Mouse (Mus musculus): Measurements from ENCODE around the gene Slc7a4. TPM values are rescaled to one million over a fixed set of nuclear protein-coding genes. Genes with fewer than 3 reads are reported as not detected.
"Not testable (repeated sequence)": the region's sequence is repeated elsewhere in the genome, so short reads cannot be mapped to it uniquely, and the experiment has no call there.

The Slc7a4 gene
- total RNA-seq, 2 experiments from 2014 or later, result 48.1 to 53.6 TPM

GRCm38 (mm10) chr16:17564221-17564620 is 18.8 kb downstream of the Slc7a4 start:
- no peak for DNase-seq
- intact Hi-C loops (cut with DNase I), result no loop called here

GRCm38 (mm10) chr16:17563580-17563979 is 19.4 kb downstream of the Slc7a4 start:
- intact Hi-C loops (cut with DNase I), result no loop called here
- DNase-seq, result no peak

GRCm38 (mm10) chr16:17561751-17562208 is 21.2 kb downstream of the Slc7a4 start, which contains the start of gene P2rx6:
Gene P2rx6 (plus strand): TSS chr16:17561885.
- intact Hi-C loops (cut with DNase I), result no loop called here
- DNase-seq, result peak; percentile 71

GRCm38 (mm10) chr16:17561128-17561750 is 21.8 kb downstream of the Slc7a4 start, which contains the start of gene Lrrc74b:
Gene Lrrc74b (minus strand): TSS chr16:17561247.
- DNase-seq, result peak; percentile 73
- intact Hi-C loops (cut with DNase I), result no loop called here

- intact Hi-C loops (cut with DNase I), result loop anchor here (5.0 kb wide), 1 partner anchor 58 kb away; the partner anchor contains the start of gene Smpd4
- no peak for DNase-seq
Observed at GRCm38 (mm10) chr16:17559396-17560027, 23.5 kb downstream of the Slc7a4 start.

GRCm38 (mm10) chr16:17558811-17559210 is 24.2 kb downstream of the Slc7a4 start:
- DNase-seq, result no peak
- intact Hi-C loops (cut with DNase I), result loop anchor here (5.0 kb wide), 1 partner anchor 58 kb away; the partner anchor contains the start of gene Smpd4

- intact Hi-C loops (cut with DNase I), result loop anchor here (5.0 kb wide), 1 partner anchor 59 kb away; the partner anchor contains the start of gene Smpd4
Observed at GRCm38 (mm10) chr16:17557947-17558480, 25.0 kb downstream of the Slc7a4 start.

GRCm38 (mm10) chr16:17556907-17557306 is 26.1 kb downstream of the Slc7a4 start:
- no peak for DNase-seq
- intact Hi-C loops (cut with DNase I), result loop anchor here (5.0 kb wide), 1 partner anchor 60 kb away; the partner anchor contains the start of gene Smpd4

More at GRCm38 (mm10) chr16:17557947-17558480, 25.0 kb downstream of the Slc7a4 start:
- peak; percentile 73 for DNase-seq

GRCm38 (mm10) chr16:17556180-17556579 is 26.8 kb downstream of the Slc7a4 start:
- no peak for DNase-seq
- intact Hi-C loops (cut with DNase I), result loop anchor here (5.0 kb wide), 1 partner anchor 61 kb away; the partner anchor contains the start of gene Smpd4

GRCm38 (mm10) chr16:17554702-17555101 is 28.3 kb downstream of the Slc7a4 start:
- DNase-seq, result not testable (repeated sequence)
- intact Hi-C loops (cut with DNase I), result loop anchor here (5.0 kb wide), 1 partner anchor 63 kb away; the partner anchor contains the start of gene Smpd4

GRCm38 (mm10) chr16:17553910-17554685 is 28.9 kb downstream of the Slc7a4 start:
- no peak for DNase-seq
- intact Hi-C loops (cut with DNase I), result no loop called here

- intact Hi-C loops (cut with DNase I), result no loop called here
- DNase-seq, result no peak
Observed at GRCm38 (mm10) chr16:17552837-17553236, 30.2 kb downstream of the Slc7a4 start.

GRCm38 (mm10) chr16:17542632-17543031 is 40.4 kb downstream of the Slc7a4 start:
- DNase-seq, result no peak
- intact Hi-C loops (cut with DNase I), result no loop called here

- intact Hi-C loops (cut with DNase I), result no loop called here
- DNase-seq, result no peak
Observed at GRCm38 (mm10) chr16:17536584-17536983, 46.4 kb downstream of the Slc7a4 start.

- intact Hi-C loops (cut with DNase I), result no loop called here
- DNase-seq, result no peak
Observed at GRCm38 (mm10) chr16:17532676-17533329, 50.2 kb downstream of the Slc7a4 start.

GRCm38 (mm10) chr16:17532271-17532670 is 50.7 kb downstream of the Slc7a4 start:
- peak; percentile 32 for DNase-seq
- intact Hi-C loops (cut with DNase I), result no loop called here

- DNase-seq, result peak; percentile 98
- intact Hi-C loops (cut with DNase I), result no loop called here
Observed at GRCm38 (mm10) chr16:17530640-17531288, 52.2 kb downstream of the Slc7a4 start, which contains the start of gene Thap7. Gene Thap7 (minus strand): TSS chr16:17531136.

GRCm38 (mm10) chr16:17529981-17530586 is 52.9 kb downstream of the Slc7a4 start:
- intact Hi-C loops (cut with DNase I), result no loop called here
- DNase-seq, result peak; percentile 34

GRCm38 (mm10) chr16:17528276-17528675 is 54.7 kb downstream of the Slc7a4 start:
- DNase-seq, result no peak
- intact Hi-C loops (cut with DNase I), result no loop called here
